Mouse (Mus musculus) macrophage (primary cell): Measurements from ENCODE around the gene Slc17a7. TPM values are rescaled to one million over a fixed set of nuclear protein-coding genes. Genes with fewer than 3 reads are reported as not detected.
"Not testable (repeated sequence)": the region's sequence is repeated elsewhere in the genome, so short reads cannot be mapped to it uniquely, and the experiment has no call there.

Experiments
- H3K27ac ChIP-seq: fragments of 350-480 bp; formaldehyde crosslinking; 2 replicates; pipeline ENCODE4 v1.9.0; 2021
- H3K36me3 ChIP-seq: fragments of 350-480 bp; formaldehyde crosslinking; 2 replicates; pipeline ENCODE4 v1.9.0; 2021; ENCODE audit errors: inconsistent target
- H3K4me3 ChIP-seq: fragments of 350-480 bp; formaldehyde crosslinking; 2 replicates; pipeline ENCODE4 v1.9.0; 2021; ENCODE audit errors: inconsistent target
- H3K79me2 ChIP-seq: fragments of 350-480 bp; formaldehyde crosslinking; 2 replicates; pipeline ENCODE4 v1.9.0; 2021; ENCODE audit errors: inconsistent target
- WGBS: methylation state at CpG from one replicate; pipeline ENCODE4 v1.1.7; 2026; ENCODE audit warnings: inconsistent platforms; ENCODE audit not compliant: missing documents; 5-methylcytosine and 5-hydroxymethylcytosine counted together
- polyA plus RNA-seq: library from polyadenylated mRNA; stranded (reverse); fragments of 250-400 nt; gene quantifications from 3 replicates; pipeline ENCODE4 v1.2.4, GENCODE M21; 2018; ENCODE audit warnings: inconsistent platforms

Gene Slc17a7
- polyA plus RNA-seq, 1 experiment from 2014 or later = not detected

DNA sequence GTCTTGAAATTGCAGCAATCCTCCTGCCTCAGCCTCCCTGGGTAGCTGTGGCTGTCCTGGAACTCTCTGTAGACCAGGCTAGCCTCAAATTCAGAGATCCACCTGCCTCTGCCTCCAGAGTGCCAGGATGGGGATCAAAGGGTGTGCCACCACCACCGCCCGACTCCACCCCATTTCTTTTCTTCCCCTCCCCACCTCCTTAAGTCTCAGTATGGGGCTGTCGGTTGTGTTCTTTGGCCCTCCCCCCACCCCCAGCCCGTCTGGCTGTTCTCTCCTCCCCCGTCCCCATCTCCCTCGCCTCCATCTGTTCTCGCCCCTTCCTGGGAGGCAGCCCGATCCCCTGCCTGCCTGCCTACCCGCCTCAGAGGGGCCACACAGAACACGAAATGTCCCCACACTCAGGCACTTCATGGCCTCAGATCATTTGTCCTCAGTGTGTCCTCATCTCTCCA lies 3.2 kb downstream of the Slc17a7 start:
- 41% methylated on average over 6 of the region's 10 CpGs for WGBS
- H3K79me2 ChIP-seq = no peaks in the 10 kb centered on the region
- H3K36me3 ChIP-seq = no peaks in the 10 kb centered on the region
- H3K4me3 ChIP-seq = no peak overlapping the region
- H3K27ac ChIP-seq = no peak overlapping the region

DNA sequence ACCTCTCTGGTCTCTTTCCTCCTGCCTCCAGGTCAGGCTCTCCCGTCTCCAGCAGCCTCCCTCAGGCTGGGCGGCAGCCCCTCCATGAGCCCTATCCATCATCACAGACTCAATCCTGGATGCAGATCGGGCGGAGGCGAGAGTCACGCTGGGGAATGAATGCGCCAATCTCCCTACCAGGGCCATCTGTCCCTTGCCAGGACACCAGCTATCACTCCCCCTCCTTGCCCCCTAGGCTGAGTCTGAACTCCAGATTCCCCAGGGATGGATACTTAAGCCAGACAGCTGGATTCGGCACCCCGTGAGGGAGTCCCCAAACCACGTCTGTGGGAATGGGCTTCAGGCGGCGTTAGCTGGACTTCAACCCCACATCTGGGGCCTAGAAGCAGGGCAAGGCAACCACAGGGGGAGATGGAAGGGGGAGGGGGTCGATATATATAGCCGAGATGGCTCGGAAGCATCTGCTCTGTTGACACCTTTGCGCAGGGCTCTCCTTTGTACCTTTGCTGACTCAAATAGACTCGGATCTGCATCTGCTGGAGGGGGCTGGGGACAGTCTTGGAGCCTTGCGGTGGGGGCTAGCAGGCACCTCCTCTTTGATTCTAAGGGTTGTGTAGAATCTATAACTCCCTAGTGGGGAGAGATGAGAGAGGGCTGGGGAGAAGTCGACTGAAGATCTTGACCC lies 4.2 kb downstream of the Slc17a7 start:
- H3K27ac ChIP-seq = no peak overlapping the region
- H3K36me3 ChIP-seq = no peaks in the 10 kb centered on the region
- 13% methylated on average over 19 of the region's 19 CpGs for WGBS
- no peak overlapping the region for H3K4me3 ChIP-seq
- no peaks in the 10 kb centered on the region for H3K79me2 ChIP-seq

DNA sequence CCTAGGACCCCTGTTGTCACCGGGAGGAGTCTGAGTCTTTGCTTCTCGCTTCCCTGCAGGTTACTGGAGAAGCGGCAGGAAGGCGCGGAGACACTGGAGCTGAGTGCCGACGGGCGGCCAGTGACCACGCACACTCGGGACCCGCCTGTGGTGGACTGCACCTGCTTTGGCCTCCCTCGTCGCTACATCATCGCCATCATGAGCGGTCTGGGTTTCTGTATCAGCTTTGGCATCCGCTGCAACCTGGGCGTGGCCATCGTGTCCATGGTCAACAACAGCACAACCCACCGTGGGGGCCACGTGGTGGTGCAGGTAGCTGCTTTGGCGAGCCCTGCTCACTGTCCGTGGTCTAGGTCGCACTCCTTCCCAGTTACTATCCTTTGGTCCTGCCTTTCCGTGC lies 4.9 kb downstream of the Slc17a7 start:
- Histone ChIP-seq H3K79me2 (no peaks in the 10 kb centered on the region), H3K4me3 (no peak overlapping the region), H3K36me3 (no peaks in the 10 kb centered on the region), H3K27ac (no peak overlapping the region)
- 15% methylated on average over 21 of the region's 24 CpGs for WGBS

DNA sequence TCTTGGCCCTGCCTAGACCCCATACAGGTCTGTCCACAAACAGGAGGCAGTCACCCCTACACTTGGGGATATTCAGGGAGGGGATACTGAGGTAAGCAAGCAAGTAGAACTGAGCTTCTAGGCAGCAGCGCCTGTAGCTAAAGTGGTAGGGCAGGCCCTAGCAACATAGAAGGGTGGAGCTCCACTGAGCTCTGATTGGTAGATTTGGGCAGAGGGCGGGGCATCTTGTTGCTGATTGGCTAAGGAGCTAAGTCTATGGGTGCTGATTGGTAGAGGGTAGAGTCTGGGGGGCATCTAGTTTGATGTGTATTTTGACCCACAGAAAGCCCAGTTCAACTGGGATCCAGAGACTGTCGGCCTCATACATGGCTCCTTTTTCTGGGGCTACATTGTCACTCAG lies 5.7 kb downstream of the Slc17a7 start:
- WGBS = 87% methylated on average over 3 of the region's 3 CpGs
- H3K79me2 ChIP-seq = no peaks in the 10 kb centered on the region
- no peaks in the 10 kb centered on the region for H3K36me3 ChIP-seq
- no peak overlapping the region for H3K27ac ChIP-seq
- H3K4me3 ChIP-seq = no peak overlapping the region

DNA sequence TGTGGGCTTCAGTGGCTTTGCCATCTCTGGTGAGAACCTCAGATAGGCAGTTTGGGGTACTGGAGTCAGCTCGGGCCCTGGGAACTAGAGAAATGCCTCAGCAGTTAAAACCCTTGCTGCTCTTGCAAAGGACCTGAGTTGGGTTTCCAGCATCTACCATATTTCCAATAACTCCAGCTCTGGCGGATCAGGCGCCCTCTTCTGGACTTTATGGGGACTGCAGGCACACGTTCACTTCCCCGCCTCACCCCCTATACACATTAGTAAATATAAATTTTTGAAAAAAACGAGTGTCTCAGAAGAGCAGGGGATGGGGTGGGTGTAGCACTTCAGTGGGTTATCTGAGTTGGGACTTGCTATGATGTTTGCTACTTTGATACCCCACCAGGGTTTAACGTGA lies 9.2 kb downstream of the Slc17a7 start:
- Histone ChIP-seq H3K27ac (no peak overlapping the region), H3K79me2 (no peaks in the 10 kb centered on the region), H3K36me3 (no peaks in the 10 kb centered on the region), H3K4me3 (no peak overlapping the region)
- 64% methylated on average over 7 of the region's 7 CpGs for WGBS

DNA sequence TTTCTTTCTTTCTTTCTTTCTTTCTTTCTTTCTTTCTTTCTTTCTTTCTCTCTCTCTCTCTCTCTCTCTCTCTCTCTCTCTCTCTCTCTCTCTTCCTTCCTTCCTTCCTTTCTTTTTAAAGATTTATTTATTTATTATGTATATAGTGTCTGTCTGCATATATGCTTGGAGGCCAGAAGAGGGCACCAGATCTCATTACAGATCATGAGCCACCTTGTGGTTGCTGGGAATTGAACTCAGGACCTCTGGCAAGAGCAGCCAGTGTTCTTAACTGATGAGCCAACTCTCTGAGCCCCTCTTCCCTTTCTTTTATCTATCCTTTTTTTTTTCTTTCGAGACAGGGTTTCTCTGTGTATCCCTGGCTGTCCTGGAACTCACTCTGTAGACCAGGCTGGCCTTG lies 10.0 kb downstream of the Slc17a7 start:
- WGBS = 40% methylated on average over 1 of the region's 1 CpGs
- not testable (repeated sequence) for H3K4me3 ChIP-seq, H3K79me2 ChIP-seq, H3K27ac ChIP-seq, H3K36me3 ChIP-seq

DNA sequence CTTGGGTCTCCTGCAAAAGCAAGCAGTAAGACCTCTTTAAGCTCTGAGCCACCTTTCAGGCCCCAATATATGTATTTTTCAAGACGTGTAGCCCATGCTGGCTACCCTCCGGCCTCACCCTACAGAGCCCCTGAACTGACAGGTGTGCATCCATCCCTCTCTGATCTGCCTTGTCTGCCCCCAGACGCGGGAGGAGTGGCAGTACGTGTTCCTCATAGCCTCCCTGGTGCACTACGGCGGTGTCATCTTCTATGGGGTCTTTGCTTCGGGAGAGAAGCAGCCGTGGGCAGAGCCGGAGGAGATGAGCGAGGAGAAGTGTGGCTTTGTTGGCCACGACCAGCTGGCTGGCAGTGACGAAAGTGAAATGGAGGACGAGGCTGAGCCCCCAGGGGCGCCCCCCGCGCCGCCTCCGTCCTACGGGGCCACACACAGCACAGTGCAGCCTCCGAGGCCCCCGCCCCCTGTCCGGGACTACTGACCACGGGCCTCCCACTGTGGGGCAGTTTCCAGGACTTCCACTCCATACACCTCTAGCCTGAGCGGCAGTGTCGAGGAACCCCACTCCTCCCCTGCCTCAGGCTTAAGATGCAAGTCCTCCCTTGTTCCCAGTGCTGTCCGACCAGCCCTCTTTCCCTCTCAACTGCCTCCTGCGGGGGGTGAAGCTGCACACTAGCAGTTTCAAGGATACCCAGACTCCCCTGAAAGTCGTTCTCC lies 11.0 kb downstream of the Slc17a7 start:
- WGBS = 5% methylated on average over 29 of the region's 29 CpGs
- Histone ChIP-seq H3K4me3 (no peak overlapping the region), H3K79me2 (no peaks in the 10 kb centered on the region), H3K27ac (no peak overlapping the region), H3K36me3 (no peaks in the 10 kb centered on the region)

DNA sequence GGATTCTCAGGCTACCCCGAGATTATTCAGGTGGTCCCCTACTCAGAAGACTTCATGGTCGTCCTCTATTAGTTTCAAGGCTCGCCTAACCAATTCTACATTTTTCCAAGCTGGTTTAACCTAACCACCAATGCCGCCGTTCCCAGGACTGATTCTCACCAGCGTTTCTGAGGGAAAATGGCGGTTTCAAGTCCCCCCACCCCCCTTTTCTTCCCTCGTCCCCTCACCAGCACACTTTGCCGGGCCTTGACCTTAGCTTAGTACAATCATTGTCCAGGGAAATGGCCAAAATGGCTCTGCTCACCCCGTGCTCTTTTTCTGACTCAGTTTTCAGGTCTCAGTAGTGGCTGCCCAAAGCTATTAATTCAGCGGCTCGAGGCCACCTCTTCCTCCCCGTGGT lies 11.6 kb downstream of the Slc17a7 start:
- H3K4me3 ChIP-seq = no peak overlapping the region
- no peak overlapping the region for H3K27ac ChIP-seq
- H3K79me2 ChIP-seq = no peaks in the 10 kb centered on the region
- no peaks in the 10 kb centered on the region for H3K36me3 ChIP-seq
- 4% methylated on average over 13 of the region's 13 CpGs for WGBS

DNA sequence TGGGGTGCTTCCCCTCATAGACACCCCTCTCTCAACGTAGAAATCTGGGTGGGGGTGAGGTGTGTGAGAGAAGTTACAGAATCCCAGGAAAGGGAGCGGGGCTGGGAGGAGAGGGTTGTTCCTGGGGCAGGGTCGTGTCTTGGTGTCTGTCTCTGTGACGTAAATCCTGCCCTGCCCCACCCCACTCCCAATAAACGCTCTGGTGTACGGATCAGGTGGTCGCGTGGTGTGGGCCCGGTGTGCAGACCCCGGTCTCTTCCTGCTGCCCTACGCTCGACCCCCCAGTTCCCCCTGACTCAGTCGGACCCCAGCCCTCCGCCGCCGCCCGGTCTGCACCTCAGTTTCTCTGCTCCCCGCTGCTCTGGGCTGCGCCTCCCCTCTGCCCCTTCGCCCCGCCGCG lies 12.2 kb downstream of the Slc17a7 start:
- Histone ChIP-seq H3K79me2 (no peaks in the 10 kb centered on the region), H3K27ac (no peak overlapping the region), H3K36me3 (no peaks in the 10 kb centered on the region), H3K4me3 (no peak overlapping the region)
- WGBS = 11% methylated on average over 13 of the region's 23 CpGs

DNA sequence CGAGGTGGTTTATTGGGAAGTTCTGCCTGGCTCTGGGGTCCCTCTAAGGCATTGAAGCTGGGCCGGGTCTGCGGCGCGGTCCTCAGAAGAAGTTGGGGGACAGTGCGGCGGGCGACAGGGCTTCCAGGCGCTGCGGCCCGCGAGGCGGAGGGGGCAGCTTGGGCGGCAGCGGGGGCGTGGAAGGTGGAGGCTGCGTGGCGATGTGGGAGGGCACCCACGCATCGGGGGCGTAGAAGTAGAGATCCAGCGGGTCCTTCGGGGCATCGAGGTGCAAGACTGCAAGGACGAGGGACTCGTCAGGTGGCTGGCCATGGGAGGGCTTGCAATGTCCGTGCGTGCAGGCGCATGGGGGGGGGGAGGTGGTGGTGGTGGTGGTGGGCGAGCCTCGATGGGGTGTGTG lies 12.6 kb downstream of the Slc17a7 start:
- Histone ChIP-seq H3K4me3 (no peak overlapping the region), H3K79me2 (no peaks in the 10 kb centered on the region), H3K27ac (no peak overlapping the region), H3K36me3 (no peaks in the 10 kb centered on the region)
- 5% methylated on average over 30 of the region's 31 CpGs for WGBS

DNA sequence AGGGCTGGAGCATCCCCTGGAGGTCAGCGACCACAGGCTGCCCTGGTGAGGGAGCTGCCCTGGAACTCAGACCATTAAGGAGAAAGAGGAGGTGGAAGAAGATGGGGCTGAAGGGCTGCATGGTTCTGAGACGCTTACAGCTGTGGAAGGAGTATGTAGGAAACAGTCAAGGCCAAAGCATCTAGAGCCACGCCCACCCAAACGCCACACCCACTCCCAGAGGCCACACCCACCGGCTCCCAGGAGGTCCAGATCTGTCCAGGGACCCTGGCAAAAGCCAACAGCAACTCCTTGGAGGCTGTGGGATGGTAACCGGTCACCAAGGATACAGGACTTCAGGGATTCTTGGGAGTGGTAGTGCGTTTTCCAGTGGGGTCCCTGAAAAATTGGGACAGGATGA lies 14.8 kb downstream of the Slc17a7 start:
- H3K27ac ChIP-seq = no peak overlapping the region
- no peaks in the 10 kb centered on the region for H3K79me2 ChIP-seq
- no peaks in the 10 kb centered on the region for H3K36me3 ChIP-seq
- H3K4me3 ChIP-seq = no peak overlapping the region
- WGBS = 26% methylated on average over 7 of the region's 7 CpGs

DNA sequence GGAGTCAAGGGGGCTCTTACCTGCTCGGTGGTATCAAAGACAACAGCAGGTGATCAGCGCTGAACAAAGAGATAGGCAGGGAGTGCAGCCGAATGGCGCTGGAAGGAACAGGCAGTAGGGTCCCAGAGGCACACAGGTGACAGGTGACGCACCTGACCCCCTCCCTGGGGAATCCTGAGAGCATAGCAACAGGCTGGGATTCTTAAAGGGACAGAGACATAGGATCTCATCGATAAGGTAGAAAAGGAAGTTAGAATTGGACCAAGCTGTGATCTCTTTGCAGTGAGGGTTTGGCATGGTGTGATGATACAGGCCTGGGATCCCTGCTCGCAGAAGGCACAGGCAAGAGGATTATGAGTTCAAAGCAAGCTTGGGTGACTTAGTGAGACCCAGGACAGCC lies 15.7 kb downstream of the Slc17a7 start, which contains the start of gene Gfy:
Gene Gfy (minus strand): TSS at position 101 of the 400 bp plus-strand sequence.
- 44% methylated on average over 7 of the region's 7 CpGs for WGBS
- Histone ChIP-seq H3K27ac (no peak within 1 kb of the TSS), H3K79me2 (no peaks in the 10 kb centered on the region), H3K36me3 (no peaks in the 10 kb centered on the region), H3K4me3 (no peak within 1 kb of the TSS)

DNA sequence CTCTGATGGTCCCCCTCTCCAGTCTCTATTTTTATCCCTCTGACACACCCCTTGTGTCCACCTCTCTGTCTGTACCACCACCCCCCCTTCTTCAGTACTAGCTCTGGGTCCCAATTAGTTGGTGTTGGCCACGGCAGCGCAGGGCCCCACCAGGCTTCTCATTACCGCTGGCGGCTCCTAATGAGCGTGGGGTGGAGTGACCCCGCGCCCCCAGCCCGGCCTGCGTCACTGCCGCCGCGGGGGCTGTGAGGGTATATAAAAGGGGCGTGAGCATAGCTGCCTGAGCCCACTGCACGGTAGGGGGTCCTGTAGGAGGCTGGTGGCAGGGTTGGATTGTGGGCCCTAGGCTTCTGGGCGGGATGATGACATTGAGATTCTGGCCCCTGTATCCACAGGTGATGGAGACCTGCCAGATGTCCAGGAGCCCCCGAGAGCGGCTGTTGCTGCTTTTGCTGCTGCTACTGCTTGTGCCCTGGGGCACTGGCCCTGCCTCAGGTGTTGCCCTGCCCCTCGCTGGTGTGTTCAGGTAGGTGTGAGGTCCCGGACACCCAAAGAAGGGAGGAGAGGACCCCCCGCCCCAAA lies 17.2 kb downstream of the Slc17a7 start, which contains the start of gene Pth2:
Gene Pth2 (plus strand): TSS at position 100 of the 582 bp plus-strand sequence.
- H3K79me2 ChIP-seq = no peaks in the 10 kb centered on the region
- no peak within 1 kb of the TSS for H3K4me3 ChIP-seq
- H3K36me3 ChIP-seq = no peaks in the 10 kb centered on the region
- 46% methylated on average over 18 of the region's 20 CpGs for WGBS
- H3K27ac ChIP-seq = no peak within 1 kb of the TSS

DNA sequence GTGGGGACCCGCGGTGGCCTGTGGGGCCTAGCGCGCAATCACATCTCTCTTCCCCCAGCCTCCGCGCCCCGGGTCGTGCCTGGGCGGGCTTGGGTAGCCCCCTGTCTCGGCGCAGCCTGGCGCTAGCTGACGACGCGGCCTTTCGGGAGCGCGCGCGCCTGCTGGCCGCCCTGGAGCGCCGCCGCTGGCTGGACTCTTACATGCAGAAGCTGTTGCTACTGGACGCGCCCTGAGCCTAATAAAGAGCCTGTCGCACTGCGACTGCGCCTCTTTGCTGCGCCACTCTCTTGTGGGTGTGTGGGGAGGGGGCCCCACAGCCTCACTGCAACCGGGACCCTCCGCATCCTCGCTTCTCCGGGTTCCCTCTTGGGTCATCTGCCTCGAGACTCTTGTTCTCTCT lies 17.8 kb downstream of the Slc17a7 start:
- no peak overlapping the region for H3K27ac ChIP-seq
- H3K36me3 ChIP-seq = no peaks in the 10 kb centered on the region
- H3K4me3 ChIP-seq = no peak overlapping the region
- no peaks in the 10 kb centered on the region for H3K79me2 ChIP-seq
- WGBS = 6% methylated on average over 20 of the region's 35 CpGs

DNA sequence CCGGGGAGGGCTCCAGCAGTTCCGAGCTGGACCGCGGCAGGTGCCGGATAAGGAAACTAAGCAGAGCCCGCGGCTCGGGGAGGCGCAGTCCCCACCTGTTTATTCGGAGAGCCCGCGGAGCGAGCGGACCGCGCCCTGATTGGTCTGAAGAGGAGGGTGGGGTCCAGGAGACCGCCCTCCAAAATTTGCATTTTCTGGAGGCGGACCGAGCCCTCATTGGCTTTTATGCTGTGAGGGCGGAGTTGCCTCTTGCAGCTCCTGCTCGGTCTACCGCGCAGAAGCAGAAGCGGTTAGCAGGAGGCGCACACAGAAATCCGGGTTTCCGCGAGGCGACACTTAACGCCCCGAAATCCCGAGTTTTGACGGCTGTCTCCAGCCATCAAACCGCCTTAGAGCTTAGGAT lies 18.5 kb downstream of the Slc17a7 start:
- WGBS = 0% methylated on average over 34 of the region's 34 CpGs

More for the DNA sequence above, 18.5 kb downstream of the Slc17a7 start:
- Histone ChIP-seq H3K4me3 (no peak overlapping the region), H3K36me3 (no peaks in the 10 kb centered on the region), H3K27ac (no peak overlapping the region), H3K79me2 (no peaks in the 10 kb centered on the region)
